Mouse (Mus musculus): Measurements from ENCODE around the gene Slamf8. TPM values are rescaled to one million over a fixed set of nuclear protein-coding genes. Genes with fewer than 3 reads are reported as not detected.

The Slamf8 gene
- total RNA-seq, 2 experiments from 2014 or later: not detected

GRCm38 (mm10) chr1:172611304-172611703 lies 20.9 kb upstream of the Slamf8 start:
- intact Hi-C loops (cut with DNase I): no loop called here
- no peak for DNase-seq (ENCODE audit: low spot score in 2 of 2)

GRCm38 (mm10) chr1:172602326-172602725 lies 12.0 kb upstream of the Slamf8 start, which contains the start of gene Fcrl6:
Gene Fcrl6 (minus strand): TSS chr1:172602551.
- DNase-seq (ENCODE audit: low spot score in 2 of 2): no peak
- intact Hi-C loops (cut with DNase I): no loop called here

GRCm38 (mm10) chr1:172594495-172594894 lies 4.1 kb upstream of the Slamf8 start:
- DNase-seq (ENCODE audit: low spot score in 2 of 2): peak in 1 of 2 experiments; percentile 45
- intact Hi-C loops (cut with DNase I): no loop called here

- intact Hi-C loops (cut with DNase I): no loop called here
- DNase-seq (ENCODE audit: low spot score in 2 of 2): no peak
Measured at GRCm38 (mm10) chr1:172593956-172594355, 3.6 kb upstream of the Slamf8 start.

GRCm38 (mm10) chr1:172593321-172593720 lies 3.0 kb upstream of the Slamf8 start:
- intact Hi-C loops (cut with DNase I): no loop called here

GRCm38 (mm10) chr1:172585612-172586567 lies 4.5 kb downstream of the Slamf8 start:
- intact Hi-C loops (cut with DNase I): no loop called here
- no peak for DNase-seq (ENCODE audit: low spot score in 2 of 2)

More at GRCm38 (mm10) chr1:172593321-172593720, 3.0 kb upstream of the Slamf8 start:
- DNase-seq (ENCODE audit: low spot score in 2 of 2): no peak

- intact Hi-C loops (cut with DNase I): no loop called here
- DNase-seq (ENCODE audit: low spot score in 2 of 2): no peak
Measured at GRCm38 (mm10) chr1:172585026-172585425, 5.3 kb downstream of the Slamf8 start.

- no peak for DNase-seq (ENCODE audit: low spot score in 2 of 2)
- intact Hi-C loops (cut with DNase I): no loop called here
Measured at GRCm38 (mm10) chr1:172584271-172584670, 6.1 kb downstream of the Slamf8 start.

GRCm38 (mm10) chr1:172582436-172582835 lies 7.9 kb downstream of the Slamf8 start:
- intact Hi-C loops (cut with DNase I): no loop called here

GRCm38 (mm10) chr1:172580116-172580515 lies 10.3 kb downstream of the Slamf8 start:
- intact Hi-C loops (cut with DNase I): no loop called here
- no peak for DNase-seq (ENCODE audit: low spot score in 2 of 2)

More at GRCm38 (mm10) chr1:172582436-172582835, 7.9 kb downstream of the Slamf8 start:
- DNase-seq (ENCODE audit: low spot score in 2 of 2): no peak

- intact Hi-C loops (cut with DNase I): no loop called here
- no peak for DNase-seq (ENCODE audit: low spot score in 2 of 2)
Measured at GRCm38 (mm10) chr1:172567758-172568157, 22.6 kb downstream of the Slamf8 start.

- intact Hi-C loops (cut with DNase I): no loop called here
- DNase-seq (ENCODE audit: low spot score in 2 of 2): no peak
Measured at GRCm38 (mm10) chr1:172566131-172566530, 24.2 kb downstream of the Slamf8 start.

GRCm38 (mm10) chr1:172563465-172563828 lies 26.9 kb downstream of the Slamf8 start:
- no peak for DNase-seq (ENCODE audit: low spot score in 2 of 2)
- intact Hi-C loops (cut with DNase I): loop anchor here (2.0 kb wide), 1 partner anchor 35 kb away; no protein-coding TSS in a partner anchor

GRCm38 (mm10) chr1:172562641-172563464 lies 27.5 kb downstream of the Slamf8 start:
- peak; percentile 61 to 66 for DNase-seq (ENCODE audit: low spot score in 2 of 2)

GRCm38 (mm10) chr1:172555638-172556037 lies 34.7 kb downstream of the Slamf8 start, which contains the start of gene Vsig8:
Gene Vsig8 (plus strand): TSS chr1:172555938.
- intact Hi-C loops (cut with DNase I): no loop called here
- no peak for DNase-seq (ENCODE audit: low spot score in 2 of 2)

More at GRCm38 (mm10) chr1:172562641-172563464, 27.5 kb downstream of the Slamf8 start:
- intact Hi-C loops (cut with DNase I): loop anchor here (2.0 kb wide), 1 partner anchor 34 kb away; no protein-coding TSS in a partner anchor

- no peak for DNase-seq (ENCODE audit: low spot score in 2 of 2)
- intact Hi-C loops (cut with DNase I): no loop called here
Measured at GRCm38 (mm10) chr1:172552623-172553022, 37.7 kb downstream of the Slamf8 start.

GRCm38 (mm10) chr1:172551009-172551408 lies 39.4 kb downstream of the Slamf8 start:
- intact Hi-C loops (cut with DNase I): no loop called here
- DNase-seq (ENCODE audit: low spot score in 2 of 2): no peak

GRCm38 (mm10) chr1:172550551-172550951 lies 39.8 kb downstream of the Slamf8 start:
- DNase-seq (ENCODE audit: low spot score in 2 of 2): peak; percentile 50 to 71
- intact Hi-C loops (cut with DNase I): no loop called here

- intact Hi-C loops (cut with DNase I): no loop called here
Measured at GRCm38 (mm10) chr1:172549717-172550116, 40.7 kb downstream of the Slamf8 start.

GRCm38 (mm10) chr1:172549314-172549713 lies 41.1 kb downstream of the Slamf8 start:
- DNase-seq (ENCODE audit: low spot score in 2 of 2): no peak
- intact Hi-C loops (cut with DNase I): no loop called here

More at GRCm38 (mm10) chr1:172549717-172550116, 40.7 kb downstream of the Slamf8 start:
- no peak for DNase-seq (ENCODE audit: low spot score in 2 of 2)
